Mouse (Mus musculus): ENCODE results near the gene Gtdc1. TPM values are rescaled to one million over a fixed set of nuclear protein-coding genes. Genes with fewer than 3 reads are reported as not detected.

Gtdc1 gene
- polyA plus RNA-seq, 1 experiment = 42.4 TPM

DNA sequence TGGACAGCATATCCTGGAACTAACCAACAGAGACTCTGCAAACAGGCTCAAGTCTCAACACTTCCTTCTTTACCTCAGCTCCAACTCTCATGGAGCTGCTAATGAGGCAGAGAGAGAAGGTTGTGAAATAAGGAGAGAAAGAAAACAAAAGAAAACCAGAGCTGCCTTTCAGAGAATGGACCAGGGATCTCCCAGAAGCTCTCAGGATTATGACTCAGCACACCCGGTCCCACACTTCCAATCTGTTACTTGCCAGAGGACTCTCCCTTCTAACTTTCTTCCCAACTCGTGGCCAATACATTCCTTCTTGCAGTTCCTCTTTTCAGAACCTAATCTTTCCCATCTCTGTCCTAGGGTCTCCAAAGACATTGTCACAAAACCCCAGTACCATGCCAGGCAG, 288.1 kb downstream of the Gtdc1 start:
- Histone ChIP-seq H3K27me3 (ENCODE audit: control insufficient read depth, insufficient read depth, low read length, poor library complexity, severe bottlenecking) (no peaks in the 10 kb centered on the region), H3K4me1 (ENCODE audit: control insufficient read depth, insufficient read depth, low read length) (no peaks in the 10 kb centered on the region), H3K4me3 (ENCODE audit: low read depth, low read length) (no peak overlapping the region), H3K9me3 (replicated peaks; ENCODE audit: control insufficient read depth, insufficient read depth, low read length, poor library complexity, severe bottlenecking) (no peaks in the 10 kb centered on the region), H3K36me3 (ENCODE audit: control insufficient read depth, insufficient read depth, low read length, poor library complexity, severe bottlenecking) (no peaks in the 10 kb centered on the region), H3K9ac (ENCODE audit: low read depth, poor library complexity, severe bottlenecking) (no peak overlapping the region), H3K27ac (ENCODE audit: insufficient read depth, low read length) (no peak overlapping the region)
- TF ChIP-seq CTCF (IDR thresholded peaks at IDR 0.05; ENCODE audit: low read depth, low read length) (no peak), POLR2A (IDR thresholded peaks at IDR 0.05; ENCODE audit: insufficient read depth, low read length) (no peak), EP300 (IDR thresholded peaks at IDR 0.05; ENCODE audit: insufficient read depth, low read depth, low read length) (no peak)

DNA sequence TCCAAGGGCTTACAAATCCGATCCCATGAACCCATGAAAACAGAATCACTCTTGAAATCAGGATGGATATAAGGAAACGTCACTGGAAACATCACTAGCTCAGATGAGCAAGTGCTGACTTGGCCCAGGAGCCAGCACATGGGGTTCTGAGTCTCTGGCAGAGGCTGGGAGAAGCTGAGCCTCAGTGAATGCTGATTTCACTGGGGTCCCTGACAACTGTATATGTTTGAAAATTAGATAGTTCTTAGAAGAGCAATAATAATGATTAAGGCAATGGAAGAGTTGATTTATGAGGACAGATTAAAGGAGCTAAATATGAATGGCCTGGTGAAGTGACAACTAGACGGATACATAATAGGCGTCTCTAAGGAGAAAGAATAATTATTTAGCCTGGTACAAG, 289.3 kb downstream of the Gtdc1 start:
- Histone ChIP-seq H3K9me3 (replicated peaks; ENCODE audit: control insufficient read depth, insufficient read depth, low read length, poor library complexity, severe bottlenecking) (no peaks in the 10 kb centered on the region), H3K27ac (ENCODE audit: insufficient read depth, low read length) (no peak overlapping the region), H3K9ac (ENCODE audit: low read depth, poor library complexity, severe bottlenecking) (no peak overlapping the region), H3K36me3 (ENCODE audit: control insufficient read depth, insufficient read depth, low read length, poor library complexity, severe bottlenecking) (no peaks in the 10 kb centered on the region), H3K4me3 (ENCODE audit: low read depth, low read length) (no peak overlapping the region), H3K27me3 (ENCODE audit: control insufficient read depth, insufficient read depth, low read length, poor library complexity, severe bottlenecking) (no peaks in the 10 kb centered on the region), H3K4me1 (ENCODE audit: control insufficient read depth, insufficient read depth, low read length) (no peaks in the 10 kb centered on the region)
- no peak for TF ChIP-seq POLR2A (IDR thresholded peaks at IDR 0.05; ENCODE audit: insufficient read depth, low read length)
- TF ChIP-seq CTCF (IDR thresholded peaks at IDR 0.05; ENCODE audit: low read depth, low read length) = no peak
- TF ChIP-seq EP300 (IDR thresholded peaks at IDR 0.05; ENCODE audit: insufficient read depth, low read depth, low read length) = no peak

DNA sequence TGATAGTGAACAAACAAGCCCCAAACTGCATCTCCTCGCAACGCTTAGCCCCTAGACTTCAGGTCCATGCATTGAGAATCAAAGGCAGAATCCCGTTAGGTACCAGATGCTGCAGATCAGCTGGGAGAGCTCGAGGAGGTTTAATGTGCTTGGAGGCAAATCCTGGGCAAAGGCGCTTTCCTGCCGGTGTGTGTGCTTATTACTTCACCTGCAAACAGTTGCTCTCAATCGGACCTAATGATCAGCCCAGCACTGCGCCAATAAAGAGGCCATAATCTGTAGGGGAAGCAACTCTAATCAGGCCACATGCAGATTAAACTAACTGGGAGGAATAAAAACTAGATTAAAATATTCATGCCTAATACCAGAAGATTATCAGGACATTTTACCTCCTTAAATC, 293.5 kb downstream of the Gtdc1 start:
- Histone ChIP-seq H3K36me3 (ENCODE audit: control insufficient read depth, insufficient read depth, low read length, poor library complexity, severe bottlenecking) (no peaks in the 10 kb centered on the region), H3K9ac (ENCODE audit: low read depth, poor library complexity, severe bottlenecking) (no peak overlapping the region), H3K27me3 (ENCODE audit: control insufficient read depth, insufficient read depth, low read length, poor library complexity, severe bottlenecking) (no peaks in the 10 kb centered on the region), H3K4me1 (ENCODE audit: control insufficient read depth, insufficient read depth, low read length) (no peaks in the 10 kb centered on the region), H3K9me3 (replicated peaks; ENCODE audit: control insufficient read depth, insufficient read depth, low read length, poor library complexity, severe bottlenecking) (no peaks in the 10 kb centered on the region), H3K4me3 (ENCODE audit: low read depth, low read length) (no peak overlapping the region), H3K27ac (ENCODE audit: insufficient read depth, low read length) (no peak overlapping the region)
- TF ChIP-seq EP300 (IDR thresholded peaks at IDR 0.05; ENCODE audit: insufficient read depth, low read depth, low read length) = no peak
- no peak for TF ChIP-seq POLR2A (IDR thresholded peaks at IDR 0.05; ENCODE audit: insufficient read depth, low read length)
- TF ChIP-seq CTCF (IDR thresholded peaks at IDR 0.05; ENCODE audit: low read depth, low read length) = no peak

DNA sequence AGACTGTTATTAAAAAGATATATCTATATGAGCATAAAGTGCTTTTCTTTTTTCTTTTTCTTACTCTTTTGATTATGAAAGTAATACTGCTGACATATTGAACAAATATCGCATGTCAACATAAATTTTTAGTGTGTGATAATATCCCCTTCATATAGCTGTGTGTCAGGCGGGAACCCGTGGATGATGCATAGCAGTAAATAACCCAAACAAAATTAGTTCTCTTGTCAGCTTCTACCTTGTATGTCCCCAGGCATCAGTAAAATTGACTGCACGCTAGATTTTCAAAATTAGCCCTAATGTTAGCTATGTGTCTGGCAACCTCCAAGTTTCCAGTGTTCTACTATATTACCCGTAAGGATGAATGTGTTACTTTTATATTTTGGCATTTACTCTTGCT, 294.4 kb downstream of the Gtdc1 start:
- Histone ChIP-seq H3K36me3 (ENCODE audit: control insufficient read depth, insufficient read depth, low read length, poor library complexity, severe bottlenecking) (no peaks in the 10 kb centered on the region), H3K4me3 (ENCODE audit: low read depth, low read length) (no peak overlapping the region), H3K27me3 (ENCODE audit: control insufficient read depth, insufficient read depth, low read length, poor library complexity, severe bottlenecking) (no peaks in the 10 kb centered on the region), H3K9ac (ENCODE audit: low read depth, poor library complexity, severe bottlenecking) (no peak overlapping the region), H3K27ac (ENCODE audit: insufficient read depth, low read length) (no peak overlapping the region), H3K4me1 (ENCODE audit: control insufficient read depth, insufficient read depth, low read length) (no peaks in the 10 kb centered on the region), H3K9me3 (replicated peaks; ENCODE audit: control insufficient read depth, insufficient read depth, low read length, poor library complexity, severe bottlenecking) (no peaks in the 10 kb centered on the region)
- TF ChIP-seq CTCF (IDR thresholded peaks at IDR 0.05; ENCODE audit: low read depth, low read length) (no peak), EP300 (IDR thresholded peaks at IDR 0.05; ENCODE audit: insufficient read depth, low read depth, low read length) (no peak), POLR2A (IDR thresholded peaks at IDR 0.05; ENCODE audit: insufficient read depth, low read length) (no peak)

DNA sequence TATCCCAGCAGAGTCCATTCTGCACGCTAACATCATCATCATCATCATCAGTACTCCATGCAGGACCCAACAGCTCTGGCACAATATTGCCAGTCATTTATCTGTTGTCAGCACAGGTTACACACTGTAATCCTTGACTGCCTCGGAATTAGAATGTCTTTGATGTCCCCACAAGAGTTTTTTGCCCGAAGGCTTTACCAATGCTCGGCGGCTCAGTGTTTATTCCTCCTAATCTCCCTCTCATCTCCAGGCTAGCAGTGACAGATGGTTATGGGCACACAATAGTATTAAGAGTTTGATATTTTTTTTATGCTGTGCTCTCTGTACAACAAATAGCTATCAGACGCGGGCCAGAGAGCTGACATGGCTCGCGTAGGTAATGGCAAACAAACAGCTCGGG, 294.9 kb downstream of the Gtdc1 start:
- no peaks in the 10 kb centered on the region for H3K4me1 ChIP-seq (ENCODE audit: control insufficient read depth, insufficient read depth, low read length)
- no peak overlapping the region for H3K4me3 ChIP-seq (ENCODE audit: low read depth, low read length)
- H3K27ac ChIP-seq (ENCODE audit: insufficient read depth, low read length) = no peak overlapping the region
- TF ChIP-seq POLR2A (IDR thresholded peaks at IDR 0.05; ENCODE audit: insufficient read depth, low read length) = no peak
- no peak for TF ChIP-seq EP300 (IDR thresholded peaks at IDR 0.05; ENCODE audit: insufficient read depth, low read depth, low read length)
- TF ChIP-seq CTCF (IDR thresholded peaks at IDR 0.05; ENCODE audit: low read depth, low read length) = no peak
- no peaks in the 10 kb centered on the region for H3K36me3 ChIP-seq (ENCODE audit: control insufficient read depth, insufficient read depth, low read length, poor library complexity, severe bottlenecking)
- H3K9me3 ChIP-seq (replicated peaks; ENCODE audit: control insufficient read depth, insufficient read depth, low read length, poor library complexity, severe bottlenecking) = no peaks in the 10 kb centered on the region
- H3K9ac ChIP-seq (ENCODE audit: low read depth, poor library complexity, severe bottlenecking) = no peak overlapping the region
- H3K27me3 ChIP-seq (ENCODE audit: control insufficient read depth, insufficient read depth, low read length, poor library complexity, severe bottlenecking) = no peaks in the 10 kb centered on the region

DNA sequence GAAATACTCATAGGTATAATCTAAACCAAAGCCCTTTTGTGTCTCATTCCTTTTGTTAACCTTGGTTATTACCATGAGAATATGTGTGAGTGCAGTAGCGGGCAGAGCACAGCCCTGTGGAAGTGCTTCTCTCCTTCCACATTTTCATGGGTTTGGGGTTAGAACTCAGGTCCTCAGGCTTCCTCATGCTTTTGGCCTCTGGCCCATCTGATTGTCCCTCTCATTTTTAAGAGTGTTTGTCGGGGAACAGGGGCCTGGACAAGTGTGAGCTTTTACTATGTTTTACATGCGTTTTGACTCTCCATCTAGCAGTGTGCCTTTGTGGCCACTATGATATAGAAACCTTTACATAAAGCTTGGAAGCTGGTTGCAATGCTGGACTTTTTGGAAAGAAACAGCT, 296.4 kb downstream of the Gtdc1 start:
- TF ChIP-seq EP300 (IDR thresholded peaks at IDR 0.05; ENCODE audit: insufficient read depth, low read depth, low read length) (no peak), CTCF (IDR thresholded peaks at IDR 0.05; ENCODE audit: low read depth, low read length) (no peak), POLR2A (IDR thresholded peaks at IDR 0.05; ENCODE audit: insufficient read depth, low read length) (no peak)
- Histone ChIP-seq H3K9me3 (replicated peaks; ENCODE audit: control insufficient read depth, insufficient read depth, low read length, poor library complexity, severe bottlenecking) (no peaks in the 10 kb centered on the region), H3K4me3 (ENCODE audit: low read depth, low read length) (no peak overlapping the region), H3K4me1 (ENCODE audit: control insufficient read depth, insufficient read depth, low read length) (no peaks in the 10 kb centered on the region), H3K27me3 (ENCODE audit: control insufficient read depth, insufficient read depth, low read length, poor library complexity, severe bottlenecking) (no peaks in the 10 kb centered on the region), H3K27ac (ENCODE audit: insufficient read depth, low read length) (no peak overlapping the region), H3K36me3 (ENCODE audit: control insufficient read depth, insufficient read depth, low read length, poor library complexity, severe bottlenecking) (no peaks in the 10 kb centered on the region), H3K9ac (ENCODE audit: low read depth, poor library complexity, severe bottlenecking) (no peak overlapping the region)

Measured in ES-Bruce4 (cell line).